Mouse (Mus musculus): Measurements from ENCODE around the gene Dab1.

GRCm38 (mm10) chr4:103911441-103911840 lies 292.3 kb downstream of the Dab1 start:
- no peak for TF ChIP-seq CTCF (IDR thresholded peaks at IDR 0.05; ENCODE audit: control insufficient read depth, insufficient read depth, insufficient read length)
- no peak for TF ChIP-seq USF1 (IDR thresholded peaks at IDR 0.05; ENCODE audit: low read depth)
